Mouse (Mus musculus) naive thymus-derived CD4-positive, alpha-beta T cell, adult 2 months (primary cell): ENCODE measurements around the gene Ltc4s.

Source experiments
- DNase-seq: peaks from one replicate; pipeline ENCODE4 v3.0.0-alpha.2; 2011; ENCODE audit warnings: low read depth

The Ltc4s gene

GRCm38 (mm10) chr11:50238324-50238723, at the start of gene Ltc4s:
Ltc4s (minus strand) TSS chr11:50238616.
- no peak for DNase-seq

- DNase-seq = peak; percentile 43
These were observed 48.0 kb upstream of the Ltc4s start for GRCm38 (mm10) chr11:50286428-50286827.

- no peak for DNase-seq
These were observed 47.3 kb upstream of the Ltc4s start for GRCm38 (mm10) chr11:50285696-50286095.

DNA sequence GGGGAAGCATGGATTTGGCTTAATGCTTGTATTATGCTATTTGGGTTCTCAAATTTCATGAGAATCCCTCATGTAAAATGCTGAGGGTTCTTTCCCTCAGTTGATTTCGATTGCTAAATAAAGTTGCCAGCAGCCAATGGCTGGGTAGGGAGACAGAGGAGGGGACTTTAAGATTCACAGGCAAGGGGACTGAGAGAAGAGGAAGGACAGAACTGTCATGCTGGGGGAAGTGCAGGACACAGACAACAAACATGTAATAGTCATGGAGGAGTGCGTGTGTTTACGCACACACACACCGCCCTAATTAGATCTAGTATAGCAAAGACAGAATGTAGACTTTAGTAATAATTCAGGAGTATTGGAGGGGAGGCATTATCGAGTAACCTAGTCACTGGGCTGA, 46.8 kb upstream of the Ltc4s start:
- DNase-seq = no peak

DNA sequence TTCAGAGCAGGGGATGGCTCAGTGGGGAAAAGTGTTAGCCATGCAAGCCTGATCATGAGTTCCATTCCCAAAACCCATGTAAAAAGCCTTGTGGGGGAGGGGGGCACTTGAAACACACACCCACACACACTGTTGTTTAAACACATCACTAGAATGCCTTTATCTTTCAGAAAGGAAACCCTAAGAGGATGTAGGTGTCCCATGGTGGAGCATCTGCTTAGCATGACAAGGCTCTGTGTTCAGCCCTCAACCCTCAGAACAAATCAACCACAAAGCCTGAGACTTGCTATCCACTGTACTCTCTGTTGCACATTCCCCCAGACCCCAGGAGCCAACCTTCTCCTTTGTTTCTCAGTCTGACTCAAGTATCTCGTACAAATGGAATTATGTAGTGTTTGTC, 41.6 kb upstream of the Ltc4s start:
- peak; percentile 51 for DNase-seq

- no peak for DNase-seq
These were observed 40.6 kb upstream of the Ltc4s start for GRCm38 (mm10) chr11:50279005-50279404.

GRCm38 (mm10) chr11:50277706-50278105, 39.3 kb upstream of the Ltc4s start:
- no peak for DNase-seq

DNA sequence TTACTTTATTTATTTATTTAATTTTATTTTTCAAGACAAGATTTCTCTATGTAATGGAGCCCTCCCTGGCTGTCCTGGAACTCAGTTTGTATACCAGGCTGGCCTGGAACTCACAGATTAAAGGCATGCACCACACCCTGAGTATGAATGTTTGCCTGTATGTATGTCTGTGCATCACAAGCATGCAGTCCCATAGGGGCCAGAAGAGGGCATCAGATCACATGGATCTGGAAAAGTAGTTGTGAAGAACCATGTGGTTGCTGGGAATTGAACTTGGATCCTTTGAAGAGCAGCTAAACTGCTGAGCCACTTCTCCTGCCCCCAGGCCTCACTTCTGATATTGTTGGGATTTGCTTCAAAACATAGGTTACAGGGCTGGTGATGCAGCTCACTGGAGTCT, 38.6 kb upstream of the Ltc4s start:
- DNase-seq = peak; percentile 20

DNA sequence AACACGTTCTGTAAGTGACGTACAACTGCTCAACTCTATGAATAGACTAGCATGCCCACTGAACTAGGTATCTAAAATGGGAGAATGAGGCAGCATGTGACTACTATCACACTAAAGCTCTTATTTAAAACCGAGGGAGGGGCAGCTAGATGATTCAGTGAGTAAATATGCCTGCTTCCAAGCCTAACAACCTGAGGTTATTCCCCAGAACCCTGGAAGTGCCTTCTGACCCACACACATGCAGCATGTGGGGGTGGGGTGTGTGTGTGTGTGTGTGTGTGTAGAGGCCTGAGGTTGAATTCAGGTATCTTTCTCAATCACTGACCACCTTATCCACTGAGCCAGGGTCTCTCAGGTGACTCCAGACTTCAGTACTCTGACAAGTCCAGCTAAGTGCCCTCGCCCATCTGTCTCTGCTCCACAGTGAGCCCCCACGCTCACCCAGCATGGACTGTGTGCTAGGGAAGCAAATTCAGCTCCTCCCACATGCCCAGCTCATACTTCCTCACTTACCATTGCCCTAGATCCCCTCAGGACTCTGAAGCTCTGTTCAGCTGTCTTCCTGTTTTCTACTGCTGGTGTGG, 37.2 kb upstream of the Ltc4s start:
- DNase-seq = no peak

- DNase-seq = no peak
These were observed 36.7 kb upstream of the Ltc4s start for GRCm38 (mm10) chr11:50275077-50275476.

- DNase-seq = no peak
These were observed 34.4 kb upstream of the Ltc4s start for GRCm38 (mm10) chr11:50272819-50273218.

DNA sequence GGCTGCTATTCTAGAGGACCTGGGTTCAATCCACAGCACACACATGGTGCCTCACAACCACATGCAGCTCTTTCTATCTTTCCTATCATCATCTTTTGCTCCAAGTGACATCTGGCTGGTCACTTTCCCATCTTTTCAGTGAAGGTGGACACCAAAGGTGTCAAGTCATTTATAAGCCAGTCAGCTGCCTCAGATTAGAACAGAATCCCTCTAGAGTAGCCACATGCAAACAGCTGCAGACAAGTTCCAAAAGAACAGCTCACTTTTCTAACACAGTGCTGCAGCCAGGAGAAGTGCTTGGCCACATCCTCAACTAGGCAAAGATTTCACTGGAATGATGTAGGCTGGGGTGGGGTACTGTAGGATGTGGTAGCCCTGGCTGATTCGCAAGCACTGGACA, 31.5 kb upstream of the Ltc4s start:
- no peak for DNase-seq

- DNase-seq = peak; percentile 61
These were observed 30.7 kb upstream of the Ltc4s start for GRCm38 (mm10) chr11:50269163-50269562.

- DNase-seq = no peak
These were observed 28.6 kb upstream of the Ltc4s start for GRCm38 (mm10) chr11:50266997-50267396.

DNA sequence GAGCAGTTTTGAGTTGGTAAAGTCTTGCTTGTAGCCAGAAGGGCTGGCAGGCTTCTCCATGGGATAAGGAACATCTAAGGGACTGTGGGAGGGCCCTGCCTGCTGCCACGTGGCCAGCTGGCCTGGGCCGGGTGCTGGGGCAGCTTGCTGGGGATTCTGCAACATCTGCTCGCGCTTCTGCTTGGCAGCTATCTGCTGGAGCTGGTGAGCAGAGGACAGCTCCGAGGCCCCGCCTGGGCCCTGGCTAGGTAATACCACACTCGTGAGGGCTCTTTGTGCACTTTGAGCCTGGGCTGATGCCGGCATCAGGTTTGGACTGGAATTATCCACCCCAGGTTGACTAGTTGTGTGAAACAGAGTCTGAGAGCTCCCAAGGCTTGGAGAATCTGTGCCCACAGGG, 27.5 kb upstream of the Ltc4s start:
- DNase-seq = no peak

DNA sequence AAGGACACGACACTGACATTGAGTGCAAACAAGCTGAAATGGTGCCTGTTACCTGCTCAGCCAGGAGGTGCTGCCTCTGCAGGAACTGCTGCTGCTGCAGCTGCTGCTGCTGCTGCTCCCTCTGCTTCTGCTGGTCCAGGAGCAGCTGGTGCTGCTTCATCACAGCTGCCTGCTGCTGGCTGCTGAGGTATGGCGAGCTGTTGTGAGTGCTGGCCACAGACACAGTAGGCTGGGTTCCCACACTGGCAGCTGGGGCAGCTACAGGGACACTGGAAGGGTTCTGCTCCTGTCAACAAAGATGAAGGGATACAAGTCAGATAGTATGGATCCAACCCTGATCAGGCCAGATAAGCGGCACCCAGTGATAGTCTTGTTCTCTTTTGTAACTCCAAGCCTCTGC, 24.8 kb upstream of the Ltc4s start:
- no peak for DNase-seq

DNA sequence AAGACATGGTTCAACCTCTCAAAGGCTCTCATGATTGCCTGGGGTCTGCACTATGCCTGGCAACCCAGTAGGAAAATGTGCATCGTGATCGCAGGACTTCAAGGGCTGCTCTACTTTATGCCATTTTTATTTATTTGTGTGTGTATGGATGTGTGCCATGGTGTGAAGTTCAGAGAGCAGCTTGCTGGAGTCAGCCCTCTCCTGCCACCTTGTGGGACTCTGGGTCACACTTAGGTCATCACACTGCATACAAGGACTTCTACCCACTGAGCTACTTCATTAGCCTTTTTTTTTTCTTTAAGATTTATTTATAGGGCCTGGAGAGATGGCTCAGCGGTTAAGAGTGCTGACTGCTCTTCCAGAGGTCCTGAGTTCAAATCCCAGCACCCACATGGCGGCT, 23.6 kb upstream of the Ltc4s start:
- no peak for DNase-seq

- DNase-seq = no peak
These were observed 19.9 kb upstream of the Ltc4s start for GRCm38 (mm10) chr11:50258310-50258709.

DNA sequence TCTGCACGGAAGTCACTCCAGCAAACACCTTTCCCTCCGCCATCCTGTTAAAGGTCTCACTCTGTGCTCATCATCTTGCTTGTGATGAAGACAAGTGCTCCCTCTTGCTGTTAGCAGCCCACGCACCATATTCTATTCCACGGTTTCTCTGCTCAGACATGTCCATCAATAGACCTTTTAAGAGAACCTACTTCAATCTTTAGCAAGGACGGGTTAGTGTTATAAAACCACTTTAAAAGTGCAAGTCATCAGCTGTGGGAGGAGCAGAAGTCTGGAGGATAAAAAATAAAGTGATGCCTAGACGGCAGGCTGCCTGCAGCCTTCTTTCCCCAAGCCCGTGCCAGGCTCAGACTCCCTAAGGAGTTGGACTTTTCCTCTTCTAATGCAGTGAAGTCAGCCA, 18.2 kb upstream of the Ltc4s start:
- DNase-seq = no peak

DNA sequence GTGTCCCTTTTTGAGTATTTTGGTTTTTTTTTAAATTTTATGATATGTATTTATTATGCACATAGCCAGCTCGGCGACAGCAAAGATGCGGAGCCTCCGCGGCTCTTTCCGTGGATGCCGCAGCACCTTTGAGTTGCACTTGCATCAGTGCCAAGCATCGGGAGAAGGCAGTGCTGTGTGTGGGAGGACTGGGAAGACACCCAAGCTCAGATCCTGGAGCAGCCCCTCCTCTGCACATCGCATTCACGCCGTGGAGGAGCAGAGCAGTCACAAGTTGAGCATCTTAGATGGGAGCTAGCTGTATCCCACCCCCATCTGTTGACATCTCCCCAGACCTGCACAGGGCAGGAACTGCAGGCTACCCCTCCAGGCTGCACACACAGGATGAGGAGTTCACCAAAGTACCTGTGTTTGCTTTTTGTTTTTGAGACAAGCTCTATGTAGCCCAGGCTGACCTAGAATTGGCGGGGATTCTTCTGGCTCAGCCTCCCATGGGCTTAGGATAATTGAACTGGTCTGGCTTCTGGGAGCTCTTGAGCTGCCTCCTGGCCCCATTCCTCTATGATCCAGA, 15.7 kb upstream of the Ltc4s start:
- DNase-seq = no peak

DNA sequence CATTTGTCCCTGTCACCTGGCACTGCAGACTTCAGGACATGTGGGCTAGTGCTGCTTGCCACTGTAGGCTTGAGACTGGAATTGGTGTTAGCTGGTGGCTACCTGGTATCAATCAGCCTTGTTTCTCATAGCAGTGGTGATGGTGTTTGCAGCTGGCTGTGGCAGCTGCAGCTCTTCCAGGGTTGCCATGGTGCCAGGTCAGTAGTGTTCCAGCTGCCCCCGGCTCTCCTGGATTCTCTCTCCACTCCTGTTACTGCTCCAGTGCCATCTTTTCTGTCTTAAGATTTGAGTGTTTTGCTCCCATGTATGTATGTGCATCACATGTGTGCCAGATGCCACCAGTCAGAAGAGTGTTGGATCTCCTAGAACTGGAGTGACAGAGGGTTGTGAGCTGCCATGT, 15.0 kb upstream of the Ltc4s start:
- no peak for DNase-seq

- no peak for DNase-seq
These were observed 14.4 kb upstream of the Ltc4s start for GRCm38 (mm10) chr11:50252684-50253265.

DNA sequence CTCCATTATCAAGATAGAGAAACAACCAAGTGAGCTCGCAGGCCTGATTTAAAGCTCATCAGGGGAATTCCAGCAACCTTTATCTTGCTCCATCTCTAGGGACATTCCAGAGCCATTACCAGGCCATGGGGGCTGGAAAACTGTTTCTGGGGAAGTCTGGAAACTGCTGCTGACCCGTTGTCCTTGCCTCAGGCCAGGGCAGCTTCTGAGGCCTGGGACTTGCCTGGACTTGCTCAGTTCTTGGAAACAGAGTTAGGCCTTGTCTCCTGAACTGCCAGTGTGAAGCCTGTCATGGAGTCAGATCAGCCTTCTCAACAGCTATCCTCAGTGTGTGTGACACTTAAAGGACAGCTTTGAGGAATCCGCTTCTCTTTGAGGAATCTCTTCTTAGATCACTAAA, 13.8 kb upstream of the Ltc4s start:
- DNase-seq = no peak
